Mouse (Mus musculus) gastrocnemius, postnatal 36 days (tissue): ENCODE data around the gene Sertad2. TPM values are rescaled to one million over a fixed set of nuclear protein-coding genes. Genes with fewer than 3 reads are reported as not detected.

Experiments
- DNase-seq, 2 experiments: peaks; one replicate each; pipeline ENCODE4 v3.0.0; 2022
- intact Hi-C: fragments of 180-260 bp; cut with DNase I; formaldehyde crosslinking; loops from one replicate; pipeline ENCODE4 v1.15.1; 2025
- total RNA-seq, 2 experiments: library from RNA; stranded (reverse); gene quantifications; 2 replicates each; pipeline ENCODE4 v1.2.3; 2021

Gene Sertad2
- total RNA-seq, 2 experiments from 2014 or later, result 10.1 to 12.0 TPM

- DNase-seq, result no peak
- intact Hi-C loops, result loop anchor here (5.0 kb wide), 2 partner anchors 87 to 88 kb away; no protein-coding TSS in a partner anchor
Measured at GRCm38 (mm10) chr11:20544376-20544775, 1.3 kb downstream of the Sertad2 start.

- intact Hi-C loops, result loop anchor here (5.0 kb wide), 3 partner anchors 42 to 88 kb away; no protein-coding TSS in a partner anchor
- DNase-seq, result no peak
Measured at GRCm38 (mm10) chr11:20544801-20545515, 1.9 kb downstream of the Sertad2 start.

GRCm38 (mm10) chr11:20549481-20549880 lies 6.4 kb downstream of the Sertad2 start:
- intact Hi-C loops, result loop anchor here (5.0 kb wide), 1 partner anchor 38 kb away; no protein-coding TSS in a partner anchor
- DNase-seq, result no peak

GRCm38 (mm10) chr11:20550196-20550595 lies 7.1 kb downstream of the Sertad2 start:
- DNase-seq, result no peak
- intact Hi-C loops, result no loop called here

GRCm38 (mm10) chr11:20552059-20552458 lies 9.0 kb downstream of the Sertad2 start:
- DNase-seq, result no peak
- intact Hi-C loops, result no loop called here

- intact Hi-C loops, result no loop called here
- DNase-seq, result no peak
Measured at GRCm38 (mm10) chr11:20552758-20553673, 10.0 kb downstream of the Sertad2 start.

GRCm38 (mm10) chr11:20555651-20556050 lies 12.6 kb downstream of the Sertad2 start:
- DNase-seq, result no peak
- intact Hi-C loops, result no loop called here

GRCm38 (mm10) chr11:20556163-20556911 lies 13.3 kb downstream of the Sertad2 start:
- DNase-seq, result no peak
- intact Hi-C loops, result no loop called here

GRCm38 (mm10) chr11:20559236-20559950 lies 16.3 kb downstream of the Sertad2 start:
- no peak for DNase-seq
- intact Hi-C loops, result no loop called here

- DNase-seq, result no peak
Measured at GRCm38 (mm10) chr11:20559951-20560642, 17.0 kb downstream of the Sertad2 start.

GRCm38 (mm10) chr11:20561323-20562002 lies 18.4 kb downstream of the Sertad2 start:
- intact Hi-C loops, result no loop called here
- DNase-seq, result peak in 1 of 2 experiments; percentile 8

More at GRCm38 (mm10) chr11:20559951-20560642, 17.0 kb downstream of the Sertad2 start:
- intact Hi-C loops, result no loop called here

- intact Hi-C loops, result no loop called here
- no peak for DNase-seq
Measured at GRCm38 (mm10) chr11:20565057-20565456, 22.0 kb downstream of the Sertad2 start.

GRCm38 (mm10) chr11:20571702-20572413 lies 28.8 kb downstream of the Sertad2 start:
- DNase-seq, result no peak

GRCm38 (mm10) chr11:20576046-20576635 lies 33.1 kb downstream of the Sertad2 start:
- intact Hi-C loops, result no loop called here
- no peak for DNase-seq

More at GRCm38 (mm10) chr11:20571702-20572413, 28.8 kb downstream of the Sertad2 start:
- intact Hi-C loops, result no loop called here

GRCm38 (mm10) chr11:20582758-20583157 lies 39.7 kb downstream of the Sertad2 start:
- intact Hi-C loops, result no loop called here
- no peak for DNase-seq

GRCm38 (mm10) chr11:20585297-20585696 lies 42.2 kb downstream of the Sertad2 start:
- intact Hi-C loops, result loop anchor here (5.0 kb wide), 1 partner anchor 38 kb away; no protein-coding TSS in a partner anchor
- no peak for DNase-seq

GRCm38 (mm10) chr11:20586180-20586579 lies 43.1 kb downstream of the Sertad2 start:
- intact Hi-C loops, result loop anchor here (5.0 kb wide), 1 partner anchor 39 kb away; no protein-coding TSS in a partner anchor
- DNase-seq, result no peak
